Mouse (Mus musculus) small intestine, adult 2 months (tissue): ENCODE measurements around the gene Hormad2. TPM values are rescaled to one million over a fixed set of nuclear protein-coding genes. Genes with fewer than 3 reads are reported as not detected.

Source experiments
- H3K27ac ChIP-seq: fragments of 200-500 bp; 2 replicates; pipeline ENCODE4 v1.5.1; 2012; ENCODE audit warnings: low read depth, low read length, control low read depth, inconsistent platforms; ENCODE audit not compliant: insufficient read depth
- H3K27me3 ChIP-seq: fragments of 200-500 bp; 2 replicates; pipeline ENCODE4 v1.6.1; 2012; ENCODE audit warnings: mild to moderate bottlenecking, moderate library complexity, low read length, inconsistent platforms; ENCODE audit not compliant: control insufficient read depth, insufficient read depth
- H3K36me3 ChIP-seq: fragments of 200-500 bp; 2 replicates; pipeline ENCODE4 v1.6.1; 2012; ENCODE audit warnings: mild to moderate bottlenecking, low read length, control low read depth, inconsistent platforms; ENCODE audit not compliant: control insufficient read depth, insufficient read depth
- H3K4me1 ChIP-seq: fragments of 200-500 bp; 2 replicates; pipeline ENCODE4 v1.6.1; 2012; ENCODE audit warnings: low read length, inconsistent platforms, mixed read lengths; ENCODE audit not compliant: control insufficient read depth, insufficient read depth, insufficient read length
- H3K4me3 ChIP-seq: fragments of 200-500 bp; 2 replicates; pipeline ENCODE4 v1.5.1; 2012; ENCODE audit warnings: low read depth, mild to moderate bottlenecking, control low read depth, inconsistent platforms, low read length, moderate library complexity
- CTCF ChIP-seq: fragments of 200-500 bp; IDR thresholded peaks from 2 replicates; pipeline ENCODE4 v1.5.1; 2012; ENCODE audit warnings: low read depth, mild to moderate bottlenecking, control low read depth, inconsistent platforms, low read length, moderate library complexity, mixed read lengths; ENCODE audit not compliant: insufficient replicate concordance, insufficient read length; ENCODE audit errors: extremely low read depth
- POLR2A ChIP-seq: fragments of 200-500 bp; IDR thresholded peaks from 2 replicates; pipeline ENCODE4 v1.6.1; 2012; ENCODE audit warnings: low read depth, mild to moderate bottlenecking, control low read depth, inconsistent platforms, low read length, moderate library complexity
- WGBS: fragments of 180-500 bp; shearing (Covaris S2); methylation state at CpG from one replicate; pipeline ENCODE4 v1.1.7; 2018; 5-methylcytosine and 5-hydroxymethylcytosine counted together
- polyA plus RNA-seq: library from polyadenylated mRNA; depleted of rRNA; stranded (reverse); fragments of >200 nt; gene quantifications from 2 replicates; pipeline ENCODE4 v1.2.3, GENCODE M21; 2012

Gene Hormad2
- polyA plus RNA-seq, 1 experiment = not detected

DNA sequence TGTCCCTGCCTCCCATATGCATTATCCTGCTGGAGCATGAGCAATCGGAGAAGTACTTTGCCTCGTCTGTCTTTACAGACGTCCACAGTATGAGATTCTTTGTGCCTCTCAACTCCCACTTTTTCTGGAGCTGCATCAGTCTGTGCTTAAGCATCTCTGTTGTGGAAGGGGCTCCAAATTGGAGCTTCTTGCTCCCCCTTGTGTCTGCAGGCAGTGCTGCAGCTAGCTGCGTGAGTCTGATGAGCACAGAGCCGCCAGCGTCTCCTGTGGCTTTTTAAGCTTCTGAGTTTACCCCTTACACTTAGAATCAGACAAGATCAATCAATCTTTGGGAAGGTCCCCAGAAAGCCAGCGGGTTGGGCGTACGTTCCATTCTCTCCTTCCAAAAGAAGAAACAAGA, 10.2 kb upstream of the Hormad2 start:
- WGBS = 33% methylated on average over 9 of the region's 9 CpGs
- no peak for TF ChIP-seq POLR2A
- peak; percentile 79; the same call in 1 of the 2 replicates for TF ChIP-seq CTCF
- Histone ChIP-seq H3K4me1 (peaks cover 11% of the 10 kb centered on the region; the same call in 1 of the 2 replicates), H3K4me3 (no peak overlapping the region), H3K27me3 (no peaks in the 10 kb centered on the region), H3K36me3 (no peaks in the 10 kb centered on the region), H3K27ac (no peak overlapping the region)

DNA sequence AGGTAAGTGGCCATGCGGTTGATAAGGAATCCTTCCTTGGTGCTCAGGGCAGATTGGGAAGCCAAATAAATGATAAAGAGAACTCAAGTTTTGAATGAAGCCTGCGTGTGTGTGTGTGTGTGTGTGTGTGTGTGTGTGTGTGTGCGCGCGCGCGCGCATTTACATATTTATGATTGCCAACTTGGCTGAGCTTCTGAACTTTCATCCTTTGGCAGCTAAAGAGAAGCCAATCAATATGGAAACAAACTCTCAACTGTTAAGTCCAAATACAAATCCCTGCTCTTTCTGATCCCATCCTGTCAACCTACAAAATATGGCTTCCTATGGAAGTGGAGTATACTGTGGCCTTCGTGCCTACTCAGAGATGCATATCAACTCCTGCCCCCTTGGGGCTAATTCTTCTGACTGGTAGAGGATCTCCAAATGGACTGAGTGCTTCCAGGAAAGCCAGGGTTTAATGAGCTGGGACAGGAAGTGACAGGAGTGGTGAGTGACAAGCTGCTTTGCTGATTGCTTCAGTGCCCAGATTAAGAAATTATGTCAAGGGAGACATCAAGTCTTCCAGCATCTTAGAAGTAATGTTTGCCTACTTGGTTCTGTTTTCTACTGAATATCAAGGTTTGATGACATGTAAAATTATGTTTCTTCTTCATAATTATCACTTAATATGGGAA, 5.4 kb upstream of the Hormad2 start:
- H3K27ac ChIP-seq = no peak overlapping the region
- no peak overlapping the region for H3K4me3 ChIP-seq
- no peaks in the 10 kb centered on the region for H3K36me3 ChIP-seq
- 68% methylated on average over 9 of the region's 9 CpGs for WGBS
- H3K4me1 ChIP-seq = no peaks in the 10 kb centered on the region
- H3K27me3 ChIP-seq = no peaks in the 10 kb centered on the region
- no peak for TF ChIP-seq CTCF
- TF ChIP-seq POLR2A = no peak

DNA sequence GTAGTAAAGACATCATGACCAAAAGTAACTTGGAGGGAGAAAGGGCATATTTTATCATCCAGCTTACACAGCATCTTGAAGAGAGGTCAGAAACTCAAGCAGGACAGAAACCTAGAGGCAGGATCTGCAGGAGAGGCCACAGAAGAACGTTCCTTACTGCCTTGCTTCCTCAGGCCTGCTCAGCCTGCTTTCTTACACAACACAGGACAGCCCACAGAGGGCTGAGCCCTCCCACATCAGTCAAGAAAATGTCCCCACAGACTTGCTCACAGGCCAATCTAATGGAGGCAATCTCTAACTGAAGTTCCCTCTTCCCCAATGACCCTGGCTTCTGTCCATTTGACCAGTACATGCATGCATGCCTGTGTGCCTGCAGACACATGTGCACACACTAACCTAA, 1.4 kb upstream of the Hormad2 start:
- Histone ChIP-seq H3K4me3 (no peak overlapping the region), H3K27ac (no peak overlapping the region), H3K36me3 (no peaks in the 10 kb centered on the region), H3K27me3 (no peaks in the 10 kb centered on the region), H3K4me1 (no peaks in the 10 kb centered on the region)
- TF ChIP-seq CTCF (no peak), POLR2A (no peak)
- 45% methylated on average over 1 of the region's 1 CpGs for WGBS

DNA sequence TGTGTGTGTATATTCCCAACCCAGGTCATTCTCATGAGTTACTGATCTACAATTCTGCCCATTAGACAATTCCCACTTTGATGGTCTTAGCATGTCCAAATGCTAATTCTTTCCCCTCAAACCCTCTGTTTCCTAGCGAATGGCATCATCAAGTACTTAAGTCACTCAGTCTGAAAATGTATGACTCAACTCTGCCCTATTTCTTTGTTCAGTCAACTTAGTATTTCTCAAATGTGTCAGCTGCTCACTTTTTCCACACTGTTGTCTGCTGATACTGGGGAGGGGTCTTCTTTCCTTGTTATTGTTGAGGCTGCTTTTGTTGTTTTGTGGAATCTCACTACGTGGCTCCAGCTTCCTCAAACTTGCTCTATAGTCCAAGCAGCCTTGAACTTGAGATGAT, 2.7 kb downstream of the Hormad2 start:
- H3K27me3 ChIP-seq = no peaks in the 10 kb centered on the region
- H3K36me3 ChIP-seq = no peaks in the 10 kb centered on the region
- H3K4me1 ChIP-seq = no peaks in the 10 kb centered on the region
- H3K4me3 ChIP-seq = no peak overlapping the region
- 74% methylated on average over 2 of the region's 2 CpGs for WGBS
- no peak for TF ChIP-seq CTCF
- no peak for TF ChIP-seq POLR2A
- no peak overlapping the region for H3K27ac ChIP-seq

DNA sequence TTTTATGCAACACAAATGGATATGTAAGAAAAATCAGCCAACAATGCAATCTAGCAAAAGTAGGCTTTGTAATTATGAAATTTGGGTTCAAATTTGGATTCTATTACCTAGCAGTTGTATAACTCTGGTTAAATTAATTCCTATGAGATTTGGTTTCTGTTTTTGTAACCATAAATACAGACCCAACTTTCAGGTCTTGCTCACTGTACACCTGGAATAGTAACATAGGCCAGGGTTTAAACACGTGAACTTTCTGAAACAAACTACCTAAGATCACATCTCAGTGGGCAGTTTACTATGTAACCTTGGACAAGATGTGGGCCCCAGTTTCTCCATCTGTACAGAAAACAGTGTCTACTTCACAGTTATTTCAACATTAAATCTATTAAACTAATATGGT, 3.6 kb downstream of the Hormad2 start:
- H3K27me3 ChIP-seq = no peaks in the 10 kb centered on the region
- H3K27ac ChIP-seq = no peak overlapping the region
- TF ChIP-seq CTCF = no peak
- no peak for TF ChIP-seq POLR2A
- H3K36me3 ChIP-seq = no peaks in the 10 kb centered on the region
- no peak overlapping the region for H3K4me3 ChIP-seq
- no peaks in the 10 kb centered on the region for H3K4me1 ChIP-seq
- 96% methylated on average over 1 of the region's 1 CpGs for WGBS

DNA sequence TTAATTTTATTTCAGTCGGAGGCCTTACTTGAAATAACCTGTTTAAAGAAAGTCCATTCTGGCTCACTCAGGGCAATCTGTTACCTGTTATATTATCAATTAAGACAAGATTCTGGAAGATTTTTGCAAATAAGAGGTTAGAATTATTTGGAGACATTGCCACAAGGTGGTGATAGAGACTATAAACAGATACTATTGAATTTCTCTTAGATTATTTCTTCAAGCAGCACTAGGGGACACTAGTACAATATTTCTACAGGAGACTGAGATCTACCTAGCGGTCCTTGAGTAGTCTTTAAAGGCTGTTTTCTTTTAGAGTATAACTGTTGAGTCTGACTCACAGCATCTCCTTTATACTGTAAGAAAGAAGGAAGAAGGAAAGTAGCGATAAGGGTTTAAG, 4.3 kb downstream of the Hormad2 start:
- 66% methylated on average over 3 of the region's 3 CpGs for WGBS
- TF ChIP-seq CTCF = no peak
- no peak for TF ChIP-seq POLR2A

DNA sequence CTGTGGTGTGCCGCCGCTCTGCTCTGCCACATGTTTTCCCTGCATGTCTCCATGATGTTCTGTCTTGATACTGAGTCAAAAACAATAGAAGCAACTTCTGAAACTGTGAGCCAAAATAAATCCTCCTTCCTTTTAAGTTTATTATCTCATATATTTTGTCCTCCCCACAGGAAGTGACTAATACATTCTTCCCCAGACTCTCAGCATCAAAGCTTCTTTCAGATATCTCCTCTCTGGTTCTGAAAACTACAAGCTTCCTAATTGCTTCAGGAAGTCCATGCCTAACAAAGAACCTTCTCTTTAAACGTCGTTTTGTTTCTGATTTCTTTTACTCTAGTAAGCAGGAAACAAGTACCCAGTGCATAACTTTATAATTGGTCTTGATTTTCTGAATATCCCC, 6.4 kb downstream of the Hormad2 start:
- Histone ChIP-seq H3K27ac (no peak overlapping the region), H3K36me3 (no peaks in the 10 kb centered on the region), H3K4me1 (no peaks in the 10 kb centered on the region), H3K4me3 (no peak overlapping the region), H3K27me3 (no peaks in the 10 kb centered on the region)
- 52% methylated on average over 4 of the region's 4 CpGs for WGBS
- TF ChIP-seq CTCF = no peak
- no peak for TF ChIP-seq POLR2A

More for the DNA sequence above, 4.3 kb downstream of the Hormad2 start:
- H3K27me3 ChIP-seq = no peaks in the 10 kb centered on the region
- no peak overlapping the region for H3K4me3 ChIP-seq
- no peaks in the 10 kb centered on the region for H3K4me1 ChIP-seq
- H3K36me3 ChIP-seq = no peaks in the 10 kb centered on the region
- no peak overlapping the region for H3K27ac ChIP-seq

DNA sequence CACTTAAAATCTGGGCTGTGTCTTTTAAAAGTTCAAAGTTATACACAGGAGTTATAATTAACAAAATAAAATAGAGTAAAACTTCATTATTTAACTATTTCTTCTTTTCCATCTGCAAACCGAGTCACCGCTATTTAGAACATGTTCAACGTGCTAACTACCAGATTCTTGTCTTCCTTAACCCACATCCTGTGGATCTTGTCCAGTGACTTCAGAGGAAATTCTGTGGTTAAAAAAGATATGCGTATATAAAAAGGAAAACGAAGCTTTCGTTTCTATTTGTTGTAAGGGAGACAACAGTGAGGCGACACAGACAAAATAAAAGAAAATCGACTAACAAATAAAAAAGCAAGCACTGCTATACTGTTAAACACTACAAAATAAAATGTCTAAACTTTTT, 17.1 kb downstream of the Hormad2 start:
- H3K4me3 ChIP-seq = no peak overlapping the region
- H3K27ac ChIP-seq = no peak overlapping the region
- H3K27me3 ChIP-seq = no peaks in the 10 kb centered on the region
- TF ChIP-seq CTCF (no peak), POLR2A (no peak)
- WGBS = 71% methylated on average over 8 of the region's 8 CpGs
- H3K4me1 ChIP-seq = peaks cover 7% of the 10 kb centered on the region; the same call in 1 of the 2 replicates
- no peaks in the 10 kb centered on the region for H3K36me3 ChIP-seq
